Mouse (Mus musculus) forebrain, embryonic 15.5 days (tissue): ENCODE measurements at regions not wholly inside any gene's neighbourhood (a gene's known extent, or its start where the extent isn't known, plus 50 kb on each side); places are given as distances from the start of the nearest gene placed in this dataset.

Experiments used
- ATAC-seq: fragments of 200-750 bp; cut with Nextera tagmentation; replicated peaks from 2 replicates; pipeline ENCODE4 v1.8.0; 2017; ENCODE audit warnings: mild to moderate bottlenecking, moderate TSS enrichment, moderate library complexity
- H3K27ac ChIP-seq: fragments of 300-500 bp; sonication (generic); replicated peaks from 2 replicates; pipeline ENCODE4 v1.5.1; 2015; ENCODE audit warnings: mild to moderate bottlenecking, inconsistent platforms
- H3K27me3 ChIP-seq: fragments of 300-500 bp; sonication (generic); 2 replicates; pipeline ENCODE4 v1.6.1; 2015; ENCODE audit warnings: inconsistent platforms
- H3K36me3 ChIP-seq: fragments of 300-500 bp; sonication (generic); 2 replicates; pipeline ENCODE4 v1.6.1; 2015; ENCODE audit warnings: mild to moderate bottlenecking, inconsistent platforms
- H3K4me1 ChIP-seq: fragments of 300-500 bp; sonication (generic); 2 replicates; pipeline ENCODE4 v1.6.1; 2015; ENCODE audit warnings: inconsistent platforms
- H3K4me2 ChIP-seq: fragments of 300-500 bp; sonication (generic); replicated peaks from 2 replicates; pipeline ENCODE4 v1.6.1; 2015; ENCODE audit warnings: mild to moderate bottlenecking, inconsistent platforms
- H3K4me3 ChIP-seq: fragments of 300-500 bp; sonication (generic); 2 replicates; pipeline ENCODE4 v1.5.1; 2015; ENCODE audit warnings: mild to moderate bottlenecking, inconsistent platforms
- H3K9ac ChIP-seq: fragments of 300-500 bp; sonication (generic); replicated peaks from 2 replicates; pipeline ENCODE4 v1.6.1; 2015; ENCODE audit warnings: mild to moderate bottlenecking, inconsistent platforms
- H3K9me3 ChIP-seq: fragments of 300-500 bp; sonication (generic); 2 replicates; pipeline ENCODE4 v1.6.1; 2016; ENCODE audit warnings: inconsistent platforms
- WGBS: fragments of 180-500 bp; shearing (Covaris S2); methylation state at CpG from one replicate; pipeline ENCODE4 v1.1.7; 2015; ENCODE audit warnings: mixed read lengths; 5-methylcytosine and 5-hydroxymethylcytosine counted together

- Histone ChIP-seq H3K27me3 (no peaks in the 10 kb centered on the region), H3K27ac (no peak overlapping the region), H3K9ac (no peak overlapping the region), H3K4me3 (no peak overlapping the region), H3K4me1 (peaks cover 13% of the 10 kb centered on the region), H3K9me3 (no peaks in the 10 kb centered on the region), H3K36me3 (no peaks in the 10 kb centered on the region), H3K4me2 (no peak overlapping the region)
- no peak for ATAC-seq
- 87% methylated on average over 6 of the region's 6 CpGs for WGBS
These were observed 168.5 kb upstream of the Pbx1 start for GRCm38 (mm10) chr1:168600461-168601160.

DNA sequence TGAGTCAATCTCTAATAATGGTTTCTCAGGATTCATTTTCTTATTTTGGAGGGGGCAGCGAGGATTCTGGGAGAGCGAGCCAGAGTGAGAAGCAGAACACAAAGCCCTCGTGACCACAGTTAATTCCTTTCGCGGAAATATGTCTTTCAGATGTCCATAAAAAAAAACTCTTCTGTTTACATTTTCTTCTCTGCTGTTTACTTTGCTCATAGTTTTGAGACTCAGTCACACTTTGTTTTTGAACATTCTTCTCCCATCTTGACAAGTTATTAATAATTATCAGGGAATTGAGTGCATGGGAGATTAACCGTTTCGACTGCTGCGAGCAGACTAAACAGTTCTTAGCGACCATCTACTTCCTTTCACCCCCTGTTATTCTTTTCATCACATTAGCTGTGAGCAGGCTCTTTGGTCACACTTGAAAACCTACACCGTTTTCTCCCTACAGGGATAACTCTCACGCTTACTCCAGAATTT is 166.2 kb upstream of the Pbx1 start:
- Histone ChIP-seq H3K27ac (no peak overlapping the region), H3K4me1 (peaks cover 13% of the 10 kb centered on the region), H3K27me3 (no peaks in the 10 kb centered on the region), H3K4me2 (peak overlapping the region; percentile 15; the same call in 1 of the 2 replicates), H3K36me3 (no peaks in the 10 kb centered on the region), H3K9me3 (no peaks in the 10 kb centered on the region), H3K9ac (no peak overlapping the region), H3K4me3 (no peak overlapping the region)
- whole genome bisulfite sequencing: 10% methylated on average over 11 of the region's 11 CpGs
- ATAC-seq: no peak

DNA sequence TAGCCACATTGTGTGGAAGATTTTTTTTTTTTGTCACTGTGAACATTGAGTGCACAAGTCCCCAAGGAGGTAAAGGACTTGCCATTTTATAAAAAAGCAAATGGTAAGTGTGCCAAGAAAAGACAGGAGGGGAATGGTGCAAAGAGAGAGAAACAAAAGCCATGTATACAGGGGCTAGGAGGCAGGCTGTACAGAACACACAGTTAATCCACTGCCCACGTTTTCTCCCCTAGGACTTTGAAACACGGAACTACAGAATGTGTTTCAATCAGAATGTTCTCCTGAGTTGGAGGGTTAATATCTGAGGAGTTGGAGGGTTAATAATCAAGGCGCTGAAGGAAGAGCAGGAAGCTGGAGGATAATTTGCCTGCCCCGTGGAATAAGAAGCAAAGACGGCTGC is 165.4 kb upstream of the Pbx1 start:
- H3K4me1 ChIP-seq: peaks cover 13% of the 10 kb centered on the region
- ATAC-seq: no peak
- H3K4me2 ChIP-seq: 0 out of 2 replicates have a peak overlapping the region, but pooled peaks have one; percentile 15
- no peaks in the 10 kb centered on the region for H3K27me3 ChIP-seq
- 6% methylated on average over 5 of the region's 5 CpGs for WGBS
- no peak overlapping the region for H3K9ac ChIP-seq
- no peak overlapping the region for H3K4me3 ChIP-seq
- H3K9me3 ChIP-seq: no peaks in the 10 kb centered on the region
- no peak overlapping the region for H3K27ac ChIP-seq
- no peaks in the 10 kb centered on the region for H3K36me3 ChIP-seq

GRCm38 (mm10) chr1:168584137-168584536 is 152.1 kb upstream of the Pbx1 start:
- Histone ChIP-seq H3K9ac (no peak overlapping the region), H3K36me3 (no peaks in the 10 kb centered on the region), H3K27me3 (no peaks in the 10 kb centered on the region), H3K27ac (no peak overlapping the region), H3K4me2 (no peak overlapping the region), H3K4me3 (no peak overlapping the region), H3K4me1 (no peaks in the 10 kb centered on the region), H3K9me3 (no peaks in the 10 kb centered on the region)
- WGBS: 58% methylated on average over 3 of the region's 3 CpGs
- no peak for ATAC-seq

- Histone ChIP-seq H3K4me3 (no peak overlapping the region), H3K27me3 (no peaks in the 10 kb centered on the region), H3K4me2 (no peak overlapping the region), H3K4me1 (no peaks in the 10 kb centered on the region), H3K27ac (no peak overlapping the region), H3K36me3 (no peaks in the 10 kb centered on the region), H3K9ac (no peak overlapping the region), H3K9me3 (no peaks in the 10 kb centered on the region)
- 79% methylated on average over 5 of the region's 5 CpGs for WGBS
- ATAC-seq: no peak
These were observed 150.4 kb upstream of the Pbx1 start for GRCm38 (mm10) chr1:168582434-168582833.

DNA sequence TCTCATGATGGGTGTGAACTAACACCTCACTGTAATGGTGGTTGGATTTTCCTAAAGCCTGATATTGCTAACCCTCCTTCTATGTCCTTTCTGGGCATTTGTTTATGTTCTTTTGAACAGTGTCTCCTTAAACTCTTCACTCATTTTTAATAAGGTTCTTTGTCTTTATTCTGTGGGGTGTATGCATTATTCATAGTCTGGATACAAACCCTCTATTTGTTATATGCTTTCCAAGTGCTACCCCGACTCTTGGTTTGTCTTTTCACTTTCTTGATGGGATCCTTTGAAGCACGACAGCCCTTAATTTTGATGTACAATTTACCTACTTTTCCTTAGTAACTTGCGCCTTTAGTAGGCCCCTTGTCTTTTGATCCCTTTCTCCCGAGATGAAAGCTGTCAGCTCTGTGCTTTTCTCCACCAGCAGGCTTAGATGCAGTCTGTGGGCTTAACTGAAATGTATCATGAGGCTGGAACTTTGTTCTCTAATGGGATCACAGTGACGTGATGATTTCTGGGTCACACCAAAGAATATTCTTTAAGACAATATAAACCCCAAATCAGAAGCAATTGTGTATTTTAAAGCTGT is 138.0 kb upstream of the Pbx1 start:
- 8% methylated on average over 5 of the region's 5 CpGs for WGBS
- no peaks in the 10 kb centered on the region for H3K9me3 ChIP-seq
- H3K4me2 ChIP-seq: no peak overlapping the region
- H3K27me3 ChIP-seq: no peaks in the 10 kb centered on the region
- no peaks in the 10 kb centered on the region for H3K36me3 ChIP-seq
- H3K27ac ChIP-seq: no peak overlapping the region
- H3K4me1 ChIP-seq: peaks cover 5% of the 10 kb centered on the region; the same call in 1 of the 2 replicates
- ATAC-seq: peak; percentile 48; the same call in 1 of the 2 replicates
- no peak overlapping the region for H3K4me3 ChIP-seq
- H3K9ac ChIP-seq: no peak overlapping the region

DNA sequence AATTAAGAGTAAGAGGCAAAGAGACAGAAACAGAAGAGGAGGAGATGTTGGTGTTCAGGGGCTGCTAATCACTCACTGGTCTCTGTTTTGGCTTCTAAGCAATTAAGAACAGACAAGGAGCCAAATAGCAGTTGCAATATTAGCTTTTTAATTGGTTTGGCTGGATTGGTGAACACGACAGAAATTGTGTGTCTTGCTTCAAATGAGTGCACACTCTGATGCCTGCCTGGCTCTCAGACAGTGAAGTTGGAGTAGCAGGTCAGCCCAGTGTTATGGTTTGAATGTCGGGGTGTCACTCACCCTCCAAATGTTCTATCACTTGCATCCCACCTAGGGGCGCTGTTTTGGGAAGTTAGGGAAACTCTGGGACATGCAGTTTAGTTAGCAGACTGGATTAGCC is 120.3 kb upstream of the Pbx1 start:
- peak; percentile 44; the same call in 1 of the 2 replicates for ATAC-seq
- Histone ChIP-seq H3K9me3 (no peaks in the 10 kb centered on the region), H3K27ac (0 out of 2 replicates have a peak overlapping the region, but pooled peaks have one; percentile 0), H3K4me3 (no peak overlapping the region), H3K36me3 (no peaks in the 10 kb centered on the region), H3K27me3 (no peaks in the 10 kb centered on the region), H3K4me1 (peaks cover 31% of the 10 kb centered on the region), H3K9ac (no peak overlapping the region), H3K4me2 (no peak overlapping the region)
- 52% methylated on average over 3 of the region's 3 CpGs for WGBS

DNA sequence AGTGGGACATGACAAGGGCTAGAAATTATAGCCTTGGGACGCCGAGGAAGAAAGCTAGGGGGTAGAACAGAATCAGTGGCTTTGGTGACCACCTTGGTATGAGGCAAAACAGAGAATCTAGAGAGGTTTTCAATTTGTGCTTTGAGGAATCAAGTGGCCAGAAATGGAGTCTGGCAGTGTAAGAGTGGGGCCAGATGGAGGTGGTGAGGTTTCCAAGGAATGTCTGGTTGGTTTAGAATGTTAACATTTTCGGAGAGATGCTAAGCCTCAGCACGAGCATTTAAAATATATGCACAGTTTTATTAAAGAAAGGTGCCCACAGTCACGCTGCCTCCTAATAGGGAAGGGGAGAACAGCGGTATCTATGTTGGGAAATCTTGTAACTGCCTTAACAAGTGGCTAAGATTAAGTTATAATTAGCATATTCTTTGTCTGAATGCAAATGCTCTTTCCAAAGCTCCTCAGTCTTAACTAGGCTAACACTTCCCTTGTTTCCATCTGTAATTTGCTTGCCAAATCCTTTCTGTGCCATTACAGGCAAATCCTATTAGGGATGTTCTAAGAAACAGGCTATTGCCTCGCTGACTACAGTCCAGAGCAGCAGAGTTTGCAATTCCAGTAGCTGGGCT is 117.9 kb upstream of the Pbx1 start:
- Histone ChIP-seq H3K27me3 (no peaks in the 10 kb centered on the region), H3K9me3 (no peaks in the 10 kb centered on the region), H3K27ac (peak overlapping the region; percentile 73), H3K36me3 (no peaks in the 10 kb centered on the region), H3K4me2 (no peak overlapping the region), H3K4me3 (no peak overlapping the region), H3K9ac (no peak overlapping the region), H3K4me1 (peaks cover 31% of the 10 kb centered on the region)
- 8% methylated on average over 7 of the region's 7 CpGs for WGBS
- peak; percentile 91 for ATAC-seq

DNA sequence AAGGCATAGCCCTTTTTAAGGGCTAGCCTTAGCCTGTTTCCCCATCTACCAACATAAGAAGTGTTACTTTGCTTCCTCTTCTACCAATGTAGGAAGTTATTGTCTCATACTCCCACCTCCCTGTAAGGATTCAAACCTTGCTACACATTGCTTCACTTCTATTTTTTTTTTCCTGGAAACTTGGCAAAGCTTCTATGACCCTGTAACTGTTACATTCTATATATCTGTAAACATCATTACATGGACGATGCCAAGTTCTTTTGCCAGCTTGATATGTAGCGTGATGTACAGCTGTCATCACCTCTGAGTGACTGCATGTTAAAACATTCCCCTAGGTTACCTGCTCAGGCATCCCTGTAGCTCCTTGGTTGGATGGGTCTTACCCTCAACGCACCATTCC is 114.1 kb upstream of the Pbx1 start:
- ATAC-seq: no peak
- 86% methylated on average over 3 of the region's 3 CpGs for WGBS
- H3K4me1 ChIP-seq: peaks cover 17% of the 10 kb centered on the region

GRCm38 (mm10) chr1:168545072-168545780 is 113.2 kb upstream of the Pbx1 start:
- Histone ChIP-seq H3K4me2 (no peak overlapping the region), H3K9me3 (no peaks in the 10 kb centered on the region), H3K9ac (no peak overlapping the region), H3K4me3 (no peak overlapping the region), H3K4me1 (peaks cover 11% of the 10 kb centered on the region), H3K36me3 (no peaks in the 10 kb centered on the region), H3K27me3 (no peaks in the 10 kb centered on the region), H3K27ac (no peak overlapping the region)
- no peak for ATAC-seq
- WGBS: 82% methylated on average over 7 of the region's 7 CpGs

More for the DNA sequence above, 114.1 kb upstream of the Pbx1 start:
- Histone ChIP-seq H3K9me3 (no peaks in the 10 kb centered on the region), H3K36me3 (no peaks in the 10 kb centered on the region), H3K9ac (no peak overlapping the region), H3K27ac (no peak overlapping the region), H3K4me2 (no peak overlapping the region), H3K4me3 (no peak overlapping the region), H3K27me3 (no peaks in the 10 kb centered on the region)

- Histone ChIP-seq H3K4me3 (no peak overlapping the region), H3K27ac (no peak overlapping the region), H3K4me1 (peaks cover 3% of the 10 kb centered on the region; the same call in 1 of the 2 replicates), H3K36me3 (no peaks in the 10 kb centered on the region), H3K4me2 (no peak overlapping the region), H3K9me3 (no peaks in the 10 kb centered on the region), H3K9ac (no peak overlapping the region), H3K27me3 (no peaks in the 10 kb centered on the region)
- no peak for ATAC-seq
- 69% methylated on average over 2 of the region's 2 CpGs for WGBS
These were observed 109.2 kb upstream of the Pbx1 start for GRCm38 (mm10) chr1:168541231-168541630.

GRCm38 (mm10) chr1:168518087-168518486 is 86.0 kb upstream of the Pbx1 start:
- Histone ChIP-seq H3K36me3 (no peaks in the 10 kb centered on the region), H3K9ac (no peak overlapping the region), H3K27me3 (no peaks in the 10 kb centered on the region), H3K4me3 (no peak overlapping the region), H3K27ac (no peak overlapping the region), H3K4me2 (no peak overlapping the region), H3K9me3 (no peaks in the 10 kb centered on the region), H3K4me1 (no peaks in the 10 kb centered on the region)
- no peak for ATAC-seq
- WGBS: 65% methylated on average over 6 of the region's 6 CpGs
